Mouse (Mus musculus): Measurements from ENCODE around the gene Ube2i. TPM values are rescaled to one million over a fixed set of nuclear protein-coding genes. Genes with fewer than 3 reads are reported as not detected.

Ube2i gene
- total and polyA plus RNA-seq, 2 experiments from 2014 or later = 432 to 444 TPM

DNA sequence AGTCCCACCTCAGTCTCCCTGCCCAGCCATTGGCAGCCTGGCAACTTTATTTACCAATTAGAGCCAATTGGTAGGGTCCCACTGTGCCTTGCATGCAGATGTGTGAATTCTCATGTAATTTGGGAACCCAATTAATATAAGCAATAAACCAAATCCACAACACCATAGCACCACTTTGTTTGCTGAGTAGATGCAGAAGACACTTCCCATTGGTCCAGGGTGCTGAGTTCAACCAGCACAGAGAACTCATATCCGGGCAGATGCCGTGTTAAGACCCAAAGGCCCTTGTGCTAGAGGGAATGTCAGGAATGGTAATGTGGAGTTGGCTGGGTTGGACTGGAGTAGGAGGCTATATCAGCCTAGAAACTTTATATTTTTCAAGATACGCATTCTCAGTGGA lies 1.4 kb upstream of the Ube2i start:
- Histone ChIP-seq H3K27me3 (ENCODE audit: insufficient read depth, low read length) (no peaks in the 10 kb centered on the region), H3K4me1 (ENCODE audit: insufficient read depth, low read length) (peaks cover 12% of the 10 kb centered on the region), H3K27ac (ENCODE audit: low read depth, low read length) (no peak overlapping the region), H3K9me3 (ENCODE audit: low read length) (no peaks in the 10 kb centered on the region), H3K4me2 (ENCODE audit: low read depth, low read length, poor library complexity, severe bottlenecking) (no peak overlapping the region), H3K36me3 (ENCODE audit: insufficient read depth, low read length) (no peaks in the 10 kb centered on the region), H3K9ac (replicated peaks; ENCODE audit: low read length, poor library complexity, severe bottlenecking) (no peak overlapping the region), H3K4me3 (ENCODE audit: low read depth, low read length) (no peak overlapping the region)
- 98% methylated on average over 3 of the region's 3 CpGs for WGBS
- TF ChIP-seq CTCF (IDR thresholded peaks at IDR 0.05) = no peak
- no peak for ATAC-seq (ENCODE audit: low FRiP score)
- DNase-seq (ENCODE audit: low spot score) = no peak

DNA sequence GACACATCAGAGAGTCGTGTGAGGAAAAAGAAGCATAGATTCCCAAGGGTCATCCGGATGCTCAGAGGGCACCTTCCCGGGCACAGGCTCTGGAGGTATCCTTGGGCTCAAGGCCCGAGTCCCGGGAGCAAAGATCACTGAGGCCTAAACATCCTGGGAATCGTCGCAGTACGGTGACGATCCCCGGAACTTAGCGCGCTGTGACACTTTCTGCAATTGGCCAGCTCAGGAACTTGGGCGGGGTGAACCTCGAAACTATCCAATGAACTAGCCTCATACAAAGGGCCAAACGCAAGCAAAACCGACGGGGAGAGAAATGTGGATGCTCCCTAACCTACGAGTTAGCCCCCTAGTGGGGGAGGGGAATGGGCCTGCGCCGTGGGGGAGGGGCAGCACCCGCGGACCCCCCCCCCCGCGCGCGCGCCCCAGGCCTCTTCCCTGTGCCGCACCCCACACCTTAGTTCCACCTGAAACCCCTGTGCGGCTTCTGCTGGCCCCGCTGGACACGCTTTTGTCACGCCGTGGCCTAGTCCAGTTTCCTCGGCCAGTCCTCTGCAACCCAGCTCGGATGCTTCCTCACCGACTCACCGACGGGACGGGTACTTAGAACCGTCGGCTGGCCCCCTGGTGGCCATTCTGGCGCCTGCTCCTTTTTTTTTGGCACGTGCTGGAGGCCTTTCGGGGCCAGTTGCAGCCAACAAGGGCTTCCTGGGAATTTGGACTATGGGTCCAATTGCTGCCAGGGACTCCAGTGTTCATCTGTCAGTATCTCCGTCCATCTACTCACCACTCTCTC lies 518 bp downstream of the Ube2i start:
- Histone ChIP-seq H3K9ac (replicated peaks; ENCODE audit: low read length, poor library complexity, severe bottlenecking) (peak overlapping the region; percentile 98), H3K4me3 (ENCODE audit: low read depth, low read length) (peak overlapping the region; percentile 97), H3K27me3 (ENCODE audit: insufficient read depth, low read length) (no peaks in the 10 kb centered on the region), H3K27ac (ENCODE audit: low read depth, low read length) (peak overlapping the region; percentile 99), H3K4me1 (ENCODE audit: insufficient read depth, low read length) (peaks cover 18% of the 10 kb centered on the region), H3K9me3 (ENCODE audit: low read length) (no peaks in the 10 kb centered on the region), H3K4me2 (ENCODE audit: low read depth, low read length, poor library complexity, severe bottlenecking) (peak overlapping the region; percentile 97), H3K36me3 (ENCODE audit: insufficient read depth, low read length) (peaks cover under 1% of the 10 kb centered on the region; the same call in 1 of the 2 replicates)
- DNase-seq (ENCODE audit: low spot score) = peak; percentile 96
- TF ChIP-seq CTCF (IDR thresholded peaks at IDR 0.05) = peak; percentile 84
- ATAC-seq (ENCODE audit: low FRiP score) = peak; percentile 87
- WGBS = under 1% methylated on average over 35 of the region's 45 CpGs

DNA sequence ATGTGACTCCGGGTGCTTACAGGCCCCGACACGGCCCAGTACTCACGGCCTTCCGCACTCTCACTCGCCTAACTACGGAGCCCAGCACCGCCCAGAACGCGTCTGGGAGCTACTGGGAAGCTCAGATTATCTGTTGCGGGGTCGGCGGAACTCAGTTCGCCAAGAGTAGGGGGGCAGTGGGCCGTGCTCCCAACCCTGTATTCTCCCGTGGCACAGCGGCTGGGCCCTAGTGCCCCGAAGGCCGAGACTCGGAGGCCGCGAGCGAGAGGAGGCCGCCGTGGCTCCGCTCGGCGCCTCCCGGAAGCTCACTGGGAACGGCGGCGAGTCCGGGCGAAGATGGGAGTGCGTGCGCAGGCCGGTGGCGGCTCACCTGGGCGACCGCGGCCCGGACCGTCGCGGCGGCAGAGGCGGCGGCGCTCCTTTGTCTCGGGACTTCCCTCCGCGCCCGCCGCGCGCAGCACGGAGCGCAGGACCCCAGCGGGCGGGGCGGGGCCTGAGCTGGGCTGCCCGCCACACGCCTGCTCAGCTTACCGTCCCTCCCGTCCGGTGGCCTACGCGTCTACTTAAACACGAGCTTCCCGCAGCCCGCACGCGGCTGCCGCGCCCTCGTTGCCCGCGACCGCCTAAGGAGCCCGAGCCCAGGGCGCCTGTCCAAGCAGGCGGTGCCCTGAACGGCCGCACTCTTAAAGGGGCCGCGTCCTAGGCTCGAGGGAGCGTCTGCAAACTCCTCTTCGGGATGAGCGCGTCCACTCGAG lies 1.3 kb downstream of the Ube2i start:
- peaks cover 8% of the 10 kb centered on the region for H3K36me3 ChIP-seq (ENCODE audit: insufficient read depth, low read length)
- DNase-seq (ENCODE audit: low spot score) (peak; percentile 93), ATAC-seq (ENCODE audit: low FRiP score) (peak; percentile 91)
- H3K4me2 ChIP-seq (ENCODE audit: low read depth, low read length, poor library complexity, severe bottlenecking) = peak overlapping the region; percentile 97
- no peaks in the 10 kb centered on the region for H3K9me3 ChIP-seq (ENCODE audit: low read length)
- peak overlapping the region; percentile 98 for H3K9ac ChIP-seq (replicated peaks; ENCODE audit: low read length, poor library complexity, severe bottlenecking)
- peak overlapping the region; percentile 99 for H3K27ac ChIP-seq (ENCODE audit: low read depth, low read length)
- no peaks in the 10 kb centered on the region for H3K27me3 ChIP-seq (ENCODE audit: insufficient read depth, low read length)
- under 1% methylated on average over 74 of the region's 92 CpGs for WGBS
- no peak for TF ChIP-seq CTCF (IDR thresholded peaks at IDR 0.05)
- H3K4me3 ChIP-seq (ENCODE audit: low read depth, low read length) = peak overlapping the region; percentile 97
- H3K4me1 ChIP-seq (ENCODE audit: insufficient read depth, low read length) = peaks cover 18% of the 10 kb centered on the region

DNA sequence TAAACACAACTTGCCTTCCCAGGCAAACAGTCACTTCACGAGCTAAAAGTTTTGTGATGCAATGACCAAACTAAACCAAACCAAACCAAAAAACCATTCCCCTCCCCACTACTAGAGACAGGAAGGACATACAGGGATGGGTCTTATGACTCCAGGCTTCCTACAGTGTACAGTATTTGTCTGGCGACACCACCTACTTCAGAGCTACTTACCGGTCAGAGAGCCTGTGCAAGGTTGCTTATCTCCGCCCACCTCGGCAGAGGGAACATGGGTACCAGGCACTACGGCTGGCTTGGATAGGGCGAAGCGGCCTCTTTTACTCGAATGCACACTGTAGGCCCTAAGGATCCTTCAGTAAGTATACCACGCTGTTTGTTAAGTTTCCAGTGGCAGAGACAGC lies 2.1 kb downstream of the Ube2i start:
- peaks cover 18% of the 10 kb centered on the region for H3K4me1 ChIP-seq (ENCODE audit: insufficient read depth, low read length)
- peak overlapping the region; percentile 97 for H3K4me2 ChIP-seq (ENCODE audit: low read depth, low read length, poor library complexity, severe bottlenecking)
- peak overlapping the region; percentile 99 for H3K27ac ChIP-seq (ENCODE audit: low read depth, low read length)
- peak overlapping the region; percentile 98 for H3K9ac ChIP-seq (replicated peaks; ENCODE audit: low read length, poor library complexity, severe bottlenecking)
- ATAC-seq (ENCODE audit: low FRiP score) (no peak), DNase-seq (ENCODE audit: low spot score) (no peak)
- WGBS = 0% methylated on average over 10 of the region's 10 CpGs
- TF ChIP-seq CTCF (IDR thresholded peaks at IDR 0.05) = no peak
- H3K4me3 ChIP-seq (ENCODE audit: low read depth, low read length) = peak overlapping the region; percentile 97
- H3K9me3 ChIP-seq (ENCODE audit: low read length) = no peaks in the 10 kb centered on the region
- H3K36me3 ChIP-seq (ENCODE audit: insufficient read depth, low read length) = peaks cover 15% of the 10 kb centered on the region
- no peaks in the 10 kb centered on the region for H3K27me3 ChIP-seq (ENCODE audit: insufficient read depth, low read length)

DNA sequence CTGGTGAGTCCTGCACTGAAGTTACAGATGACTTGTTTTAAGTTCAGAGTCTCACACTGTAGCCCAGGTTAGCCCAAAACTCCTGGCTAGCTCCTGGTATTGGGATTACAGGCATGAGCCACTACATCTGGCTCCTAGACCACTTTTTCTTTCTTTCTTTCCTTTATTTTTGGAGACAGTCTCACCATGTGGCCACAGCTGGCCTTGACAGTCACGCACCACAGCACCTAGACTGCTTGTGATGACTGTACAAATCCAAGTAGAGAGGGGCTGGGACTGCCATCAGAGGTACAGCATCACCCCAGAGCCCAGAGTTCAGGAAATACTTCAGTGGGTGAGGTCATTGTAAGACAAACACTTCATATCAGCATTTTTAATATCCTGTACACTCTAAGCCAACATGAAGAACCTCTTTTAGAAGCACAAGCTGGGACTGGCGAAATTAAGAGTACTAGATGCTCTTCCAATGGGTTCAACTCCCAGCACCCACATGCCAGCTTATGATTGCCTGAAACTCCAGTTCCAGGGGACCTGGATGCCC lies 3.6 kb downstream of the Ube2i start:
- Histone ChIP-seq H3K9ac (replicated peaks; ENCODE audit: low read length, poor library complexity, severe bottlenecking) (no peak overlapping the region), H3K27ac (ENCODE audit: low read depth, low read length) (no peak overlapping the region), H3K4me2 (ENCODE audit: low read depth, low read length, poor library complexity, severe bottlenecking) (peak overlapping the region; percentile 97), H3K36me3 (ENCODE audit: insufficient read depth, low read length) (peaks cover 30% of the 10 kb centered on the region), H3K9me3 (ENCODE audit: low read length) (no peaks in the 10 kb centered on the region), H3K27me3 (ENCODE audit: insufficient read depth, low read length) (no peaks in the 10 kb centered on the region), H3K4me1 (ENCODE audit: insufficient read depth, low read length) (peaks cover 18% of the 10 kb centered on the region), H3K4me3 (ENCODE audit: low read depth, low read length) (peak overlapping the region; percentile 97; the same call in 1 of the 2 replicates)
- TF ChIP-seq CTCF (IDR thresholded peaks at IDR 0.05) = no peak
- 84% methylated on average over 2 of the region's 2 CpGs for WGBS
- no peak for DNase-seq (ENCODE audit: low spot score)
- no peak for ATAC-seq (ENCODE audit: low FRiP score)
